Mouse (Mus musculus) kidney, postnatal 14 days (tissue): Measurements from ENCODE around the gene Rhob.
"Not testable (repeated sequence)": the region's sequence is repeated elsewhere in the genome, so short reads cannot be mapped to it uniquely, and the experiment has no call there.

Experiments used
- DNase-seq: peaks from one replicate; pipeline ENCODE4 v3.0.0; 2022; ENCODE audit warnings: mixed read lengths

The Rhob gene

DNA sequence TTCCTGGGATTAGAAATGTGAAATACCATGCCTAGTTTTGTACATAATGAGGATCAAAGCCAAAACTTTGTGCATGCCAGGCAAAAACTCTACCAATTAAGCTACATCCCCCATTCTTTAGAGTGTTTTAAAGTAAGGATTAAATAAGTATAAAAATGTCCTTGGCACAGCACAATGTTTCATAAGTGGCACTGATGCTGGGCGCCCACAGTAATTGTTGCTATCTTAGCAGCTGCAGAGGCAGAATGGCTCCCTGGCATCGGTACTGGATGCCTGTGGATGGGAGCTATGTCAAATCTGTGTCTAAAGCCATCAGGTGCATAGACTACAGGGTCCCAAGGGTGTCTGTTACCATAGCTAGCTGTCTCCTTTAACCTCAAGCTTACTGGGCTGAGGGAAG is 28.8 kb downstream of the Rhob start:
- no peak for DNase-seq

DNA sequence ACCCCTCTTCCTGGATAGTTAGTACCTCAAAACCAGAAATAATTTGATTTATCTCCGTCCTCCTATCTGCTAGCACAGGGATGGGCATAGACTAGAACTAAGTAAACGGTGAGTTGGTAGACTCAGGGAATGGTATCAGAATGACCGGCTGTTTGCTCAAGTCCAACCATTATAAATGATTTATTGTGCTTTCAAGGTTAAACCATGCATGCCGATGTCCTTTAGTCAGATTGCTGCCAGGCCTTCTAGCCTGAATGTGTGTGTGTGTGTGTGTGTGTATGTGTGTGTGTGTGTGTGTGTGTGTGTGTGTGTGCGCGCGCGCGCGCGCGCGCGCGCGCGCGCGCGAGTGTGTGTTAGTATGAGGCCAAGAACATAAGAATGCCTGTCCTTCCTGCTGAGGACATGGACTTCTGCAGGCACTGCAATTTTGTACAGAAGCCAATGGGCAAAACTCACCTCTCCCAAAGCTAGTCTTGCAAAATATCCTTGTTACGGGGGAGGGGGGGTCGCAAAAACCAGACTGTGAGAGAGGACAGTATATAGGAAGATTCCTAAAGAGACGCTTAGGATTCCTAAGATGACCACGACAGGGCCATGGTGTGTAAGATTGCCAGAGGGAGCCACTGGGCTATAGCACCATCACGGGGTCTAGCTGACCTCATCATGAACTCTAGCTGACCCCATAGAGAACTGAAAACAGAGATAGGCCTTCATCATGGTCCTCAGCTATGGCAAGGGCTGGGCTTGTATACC is 29.9 kb downstream of the Rhob start:
- DNase-seq = peak; percentile 29

DNA sequence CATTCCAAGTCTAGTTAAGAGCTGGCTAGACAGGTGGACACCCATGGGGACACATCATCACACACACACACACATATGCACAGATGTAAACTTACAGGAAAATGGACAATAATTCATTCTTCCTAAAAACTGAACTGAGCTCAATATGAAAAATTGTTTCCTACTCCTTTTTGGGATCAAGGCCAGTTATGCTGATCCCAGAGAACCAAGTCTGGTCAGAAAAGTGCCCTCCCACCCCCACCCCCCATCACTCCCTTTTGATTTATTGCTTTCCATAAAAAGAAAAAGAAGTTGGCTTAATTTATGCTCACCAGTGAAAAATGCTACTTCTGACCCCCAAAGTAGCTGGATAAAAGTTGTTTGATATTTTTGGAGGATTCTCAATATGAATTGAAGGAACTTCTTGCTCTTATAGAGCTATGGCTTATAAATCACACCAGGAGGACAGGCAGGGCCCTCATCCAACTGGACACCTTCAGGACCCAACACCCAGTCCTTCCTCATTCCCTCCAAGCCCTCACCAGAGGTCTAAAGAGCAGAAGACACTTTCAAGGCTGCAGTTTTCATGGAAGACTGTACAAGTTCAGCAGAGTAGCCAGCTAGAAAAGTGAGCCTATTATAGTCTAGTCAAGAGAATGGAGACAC is 31.5 kb downstream of the Rhob start:
- DNase-seq = peak; percentile 61

DNA sequence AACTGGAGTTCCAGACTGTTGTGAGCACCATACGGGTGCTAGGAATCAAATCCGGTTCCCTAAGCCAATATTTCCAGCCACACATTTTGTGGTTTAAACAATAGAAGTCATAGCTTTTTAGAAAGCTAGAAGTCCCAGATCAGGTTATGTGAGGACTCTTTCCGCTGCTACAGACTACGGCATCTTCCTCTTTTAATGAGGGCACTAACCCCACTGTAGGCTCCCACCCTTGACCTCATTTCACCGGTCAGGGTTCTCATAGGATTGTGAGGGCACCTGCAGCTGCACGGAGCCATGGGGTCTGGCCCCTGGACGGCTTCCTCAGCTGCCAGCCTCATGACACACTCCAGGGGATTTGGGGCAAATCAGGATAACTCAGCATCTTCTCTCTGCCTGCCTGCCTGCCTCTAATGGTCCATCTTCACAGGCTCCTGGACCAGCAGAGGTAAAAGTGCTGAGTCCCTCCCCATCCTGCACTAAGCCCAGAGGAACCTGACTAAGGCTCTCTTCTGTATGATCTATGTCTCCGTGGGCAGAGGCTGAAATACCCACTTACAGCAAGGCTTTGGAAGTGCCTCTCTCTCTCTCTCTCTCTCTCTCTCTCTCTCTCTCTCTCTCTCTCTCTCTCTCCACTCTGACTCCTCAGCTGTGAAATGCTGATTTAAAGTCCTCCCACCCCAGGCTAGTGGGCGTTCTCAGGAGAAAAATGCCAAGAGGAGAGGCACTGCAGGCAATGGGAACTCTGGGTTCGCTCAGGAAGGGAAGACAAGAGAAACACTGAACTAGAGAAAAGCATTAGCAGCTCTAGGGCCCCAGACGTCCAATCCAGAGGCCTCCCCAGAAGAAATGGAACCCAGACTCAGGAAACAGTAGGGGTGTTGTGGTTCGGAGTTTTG is 32.5 kb downstream of the Rhob start:
- no peak for DNase-seq

DNA sequence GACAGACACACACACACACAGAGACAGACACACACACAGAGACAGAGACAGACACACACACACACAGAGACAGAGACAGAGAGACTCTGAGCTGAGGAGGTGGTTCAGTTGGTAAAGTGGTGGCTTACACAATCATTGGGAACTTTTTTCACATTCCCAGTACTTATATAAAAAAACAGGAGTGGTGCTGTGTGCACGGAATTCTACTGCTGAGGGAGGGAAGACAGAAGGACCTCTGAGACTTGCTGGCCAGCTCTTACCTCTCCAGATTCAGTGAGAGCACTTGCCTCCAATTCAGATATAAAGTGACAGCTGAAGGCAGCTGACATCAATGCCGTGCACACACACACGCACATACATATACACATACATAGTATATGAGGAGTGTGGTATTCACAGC is 34.1 kb downstream of the Rhob start:
- no peak for DNase-seq

DNA sequence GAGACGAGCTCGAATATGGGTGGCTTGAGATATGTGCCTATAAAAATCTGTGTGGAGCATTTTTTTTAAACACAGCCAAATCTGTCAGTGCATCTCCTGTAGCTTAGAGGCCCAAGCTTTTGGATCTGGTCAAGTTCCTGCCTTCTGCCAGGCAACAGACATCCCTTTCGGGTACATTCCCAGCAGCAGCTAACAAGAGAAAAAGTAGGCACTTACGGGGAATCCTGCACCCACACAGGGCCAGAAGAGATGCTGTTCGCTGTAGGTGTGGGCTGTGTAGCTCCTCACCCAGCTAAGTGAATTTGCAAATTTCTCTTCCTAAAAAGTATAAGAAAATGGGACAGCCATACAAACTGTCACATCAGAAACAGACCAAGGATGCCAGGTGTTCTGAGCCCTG is 34.8 kb downstream of the Rhob start:
- DNase-seq = no peak

DNA sequence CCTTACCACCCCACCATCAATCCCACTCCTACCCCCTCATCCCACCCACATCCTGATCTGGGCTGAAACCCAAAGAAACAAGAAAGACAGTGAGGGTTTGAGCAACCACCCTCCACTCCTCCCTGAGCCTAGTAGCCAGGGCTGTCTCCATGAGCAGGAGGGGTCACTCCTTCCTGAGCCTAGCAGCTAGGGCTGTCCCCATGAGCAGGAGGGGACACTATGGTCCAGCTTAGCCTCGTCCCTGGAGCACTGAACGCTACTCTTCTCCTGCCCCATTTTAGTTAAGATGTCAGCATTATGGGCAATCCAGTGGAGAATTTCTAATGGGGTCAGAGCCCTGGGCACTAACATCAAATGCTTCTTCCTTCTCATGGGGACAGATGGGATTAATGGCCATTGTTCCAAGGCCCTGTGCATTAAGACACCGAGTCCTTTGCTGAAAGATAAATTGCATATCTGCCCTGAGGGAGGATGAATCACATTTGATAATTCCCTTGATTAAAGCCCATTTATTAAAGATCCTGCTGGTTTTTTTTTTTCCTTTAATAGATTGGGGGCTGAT is 36.1 kb downstream of the Rhob start:
- no peak for DNase-seq

DNA sequence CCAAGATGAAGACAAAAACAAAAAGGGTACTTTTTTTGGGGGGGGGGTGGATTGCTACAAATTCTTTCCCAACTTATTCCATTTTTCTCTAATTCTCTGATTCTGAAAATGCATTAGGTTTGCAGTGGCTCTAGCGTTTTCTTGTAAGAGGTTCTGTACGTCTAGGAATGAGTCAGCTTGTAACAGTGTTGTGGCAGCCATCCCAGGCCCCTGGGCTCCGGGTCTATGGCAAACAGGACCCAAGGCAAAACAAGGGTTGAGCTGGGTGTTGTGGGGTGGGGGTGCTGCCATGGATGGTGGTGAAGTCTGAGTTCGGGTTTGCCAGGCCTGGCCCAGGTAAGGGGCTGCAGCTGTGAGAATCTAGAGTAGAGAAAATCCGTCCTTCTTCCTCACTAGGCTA is 37.3 kb downstream of the Rhob start:
- no peak for DNase-seq

DNA sequence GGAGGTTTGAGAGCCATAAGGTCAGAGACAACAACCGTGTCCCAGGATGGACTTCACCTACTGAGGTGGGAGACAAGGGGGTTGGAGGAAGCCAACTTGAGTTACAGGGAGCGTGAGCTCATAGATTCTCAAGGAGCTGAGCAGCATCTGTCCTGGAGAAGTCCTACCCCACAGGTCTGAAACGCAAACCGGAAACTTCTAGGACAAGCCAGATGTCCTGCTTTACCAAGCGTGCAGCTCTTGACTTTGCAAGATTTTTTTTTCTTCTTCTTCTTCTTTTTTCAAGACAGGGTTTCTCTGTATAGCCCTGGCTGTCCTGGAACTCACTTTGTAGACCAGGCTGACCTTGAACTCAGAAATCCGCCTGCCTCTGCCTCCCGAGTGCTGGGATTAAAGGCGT is 38.2 kb downstream of the Rhob start:
- DNase-seq = not testable (repeated sequence)

DNA sequence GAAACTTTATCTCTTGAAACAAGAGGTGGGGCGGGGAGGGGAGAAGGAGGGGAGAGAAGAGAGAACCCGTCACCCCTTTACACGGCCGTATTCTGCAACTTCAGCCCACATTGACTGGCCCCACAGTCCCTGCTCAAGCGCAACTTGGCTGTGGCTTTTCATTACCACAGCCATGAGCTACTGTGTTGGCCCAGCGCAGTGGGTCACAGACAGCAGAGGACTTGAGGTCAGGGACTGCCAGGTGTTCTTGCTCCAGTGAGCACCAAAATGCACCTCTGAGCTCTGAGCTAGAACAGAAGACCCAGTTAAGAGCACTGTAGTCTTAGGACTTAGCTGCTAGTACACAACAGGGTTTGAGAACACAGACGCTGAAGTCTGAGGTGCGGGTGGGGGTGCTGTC is 41.4 kb downstream of the Rhob start:
- no peak for DNase-seq

DNA sequence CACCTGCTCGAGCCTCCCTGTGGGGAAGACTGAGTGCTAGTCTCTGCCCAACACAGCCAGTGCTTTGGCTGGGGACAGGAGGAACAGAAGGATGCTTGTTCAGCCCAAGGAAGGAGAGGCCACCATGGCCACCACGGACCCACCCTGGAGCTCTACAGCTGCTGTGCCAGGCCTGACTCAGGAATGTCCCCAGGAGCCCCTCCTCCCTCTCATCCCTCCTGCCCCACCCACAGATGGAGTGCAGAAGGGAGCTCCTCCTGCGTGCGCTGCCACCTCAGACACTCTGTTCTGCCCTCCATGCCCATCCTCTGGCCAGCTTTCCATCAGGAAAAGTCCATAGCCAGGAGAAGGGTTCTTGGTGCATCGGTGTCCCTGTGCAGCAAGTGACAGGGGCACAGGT is 42.8 kb downstream of the Rhob start:
- no peak for DNase-seq

DNA sequence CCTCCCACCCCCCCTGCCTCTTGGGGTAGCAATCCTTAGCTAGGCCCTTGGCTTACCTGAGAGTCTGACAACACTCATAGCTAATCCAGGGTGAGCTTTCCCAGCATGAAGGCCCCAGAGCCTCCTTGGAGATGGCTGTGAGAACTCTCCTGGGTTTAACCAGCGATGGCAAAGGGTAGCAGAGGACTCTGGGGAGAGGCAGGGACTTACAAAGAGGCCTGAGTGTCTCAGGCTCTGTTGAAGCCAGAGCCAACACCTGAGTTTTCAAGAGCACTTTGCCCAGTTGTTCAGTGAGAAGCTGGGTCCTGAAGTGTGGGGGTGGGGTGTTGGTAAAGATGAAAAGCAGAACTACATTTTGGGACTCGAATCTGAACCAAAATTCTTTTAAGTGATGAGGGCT is 44.8 kb downstream of the Rhob start:
- DNase-seq = no peak

DNA sequence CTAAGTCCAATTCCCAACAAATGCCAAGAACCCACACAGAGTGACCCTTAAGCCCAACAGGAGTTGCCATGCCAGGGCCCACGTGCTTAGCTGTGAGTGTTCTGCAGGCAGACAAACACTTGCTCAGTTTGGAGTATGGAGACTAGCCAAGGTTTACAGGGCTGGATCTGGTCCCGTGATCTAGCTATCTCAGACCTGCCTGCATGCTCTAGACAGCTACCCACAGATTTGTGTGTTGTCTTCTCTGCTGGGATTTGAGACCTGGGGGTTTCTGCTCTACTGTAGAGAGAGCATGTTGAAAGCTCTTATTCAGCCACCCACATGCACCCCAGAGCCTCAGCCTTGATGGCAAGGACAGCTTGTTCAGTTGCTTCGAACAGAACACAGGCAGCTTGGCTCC is 45.3 kb downstream of the Rhob start:
- DNase-seq = no peak

DNA sequence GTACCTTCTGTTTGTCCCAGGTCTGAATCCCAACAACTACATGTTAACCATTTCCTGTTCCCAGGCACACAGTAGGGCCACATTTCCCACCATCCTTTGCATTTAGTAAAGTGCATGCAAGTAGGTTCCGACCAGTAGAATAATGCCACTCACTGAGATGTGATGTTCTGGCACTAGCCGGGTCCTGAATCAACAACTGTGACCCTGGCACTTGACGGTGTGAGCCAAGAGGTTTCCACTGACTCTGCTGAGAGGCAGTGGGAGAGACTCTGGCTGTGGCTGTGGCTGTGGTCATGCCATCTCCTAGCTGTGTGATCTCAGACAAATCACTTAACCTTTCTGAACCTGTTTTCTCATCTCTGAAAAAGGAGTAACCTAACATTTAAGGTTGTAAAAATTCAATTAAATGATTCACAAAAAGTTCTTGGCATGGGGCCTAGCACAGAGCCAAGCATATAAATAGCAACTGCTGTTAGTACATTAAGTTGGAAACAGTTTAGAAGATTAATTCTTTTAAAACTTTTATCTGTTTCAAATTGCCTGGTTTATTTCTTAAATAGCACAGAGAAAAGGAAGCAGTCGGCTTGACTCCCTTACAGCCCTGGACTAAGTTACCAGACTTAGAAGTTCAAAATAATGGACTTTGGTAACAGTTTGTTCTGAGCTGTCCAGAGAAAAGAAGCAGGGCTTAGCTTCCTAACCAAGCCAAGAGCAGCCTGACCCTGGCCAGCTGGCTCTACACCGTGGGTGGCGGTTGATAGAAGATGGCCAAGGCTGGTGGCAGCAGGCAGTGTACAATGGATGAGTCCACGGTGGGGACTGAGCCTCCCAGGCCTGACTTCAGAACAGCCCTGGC is 46.8 kb downstream of the Rhob start:
- no peak for DNase-seq

DNA sequence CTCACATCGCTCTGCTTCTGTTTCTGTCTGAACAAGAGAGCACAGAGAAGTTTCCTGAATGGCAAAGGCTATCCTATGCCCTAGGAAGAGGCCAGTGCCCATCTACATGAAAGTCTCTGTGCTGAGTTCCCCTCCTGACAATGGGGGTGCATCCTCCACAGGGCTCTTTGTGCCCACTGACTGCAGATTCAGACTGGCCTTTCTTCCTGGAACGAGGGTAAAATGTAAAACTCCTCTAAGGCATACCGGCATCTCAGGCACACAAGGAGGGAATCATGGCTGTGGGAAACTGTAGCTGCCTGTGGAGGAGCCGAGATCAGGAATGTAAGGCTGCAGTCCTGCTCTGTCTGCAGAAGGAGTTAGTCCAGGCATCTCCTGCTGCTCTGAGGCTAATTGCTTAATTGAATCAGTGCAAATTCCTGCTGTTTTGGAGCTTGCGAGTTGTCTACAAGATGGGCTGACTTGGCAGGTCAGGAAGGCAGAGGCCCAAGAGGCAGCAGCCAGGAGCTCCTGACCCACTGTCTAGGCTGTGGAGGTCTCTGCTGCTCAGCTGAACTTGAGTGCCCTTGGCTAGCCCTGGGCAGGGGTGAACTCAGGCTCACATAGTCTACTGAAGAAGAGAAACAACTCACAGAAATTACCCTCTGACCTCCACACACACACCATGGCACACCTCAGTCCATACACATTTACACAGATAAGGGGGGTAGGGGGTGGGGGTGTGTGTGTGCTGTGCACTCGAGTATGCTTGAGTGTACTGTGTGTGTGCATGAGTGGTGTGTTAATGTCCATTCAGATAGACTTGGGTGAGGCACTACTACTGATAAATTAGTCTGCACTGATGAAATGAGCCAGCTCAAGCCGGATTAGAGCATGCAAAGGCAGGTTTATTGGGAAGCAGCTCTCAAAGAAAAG is 48.0 kb downstream of the Rhob start:
- no peak for DNase-seq

DNA sequence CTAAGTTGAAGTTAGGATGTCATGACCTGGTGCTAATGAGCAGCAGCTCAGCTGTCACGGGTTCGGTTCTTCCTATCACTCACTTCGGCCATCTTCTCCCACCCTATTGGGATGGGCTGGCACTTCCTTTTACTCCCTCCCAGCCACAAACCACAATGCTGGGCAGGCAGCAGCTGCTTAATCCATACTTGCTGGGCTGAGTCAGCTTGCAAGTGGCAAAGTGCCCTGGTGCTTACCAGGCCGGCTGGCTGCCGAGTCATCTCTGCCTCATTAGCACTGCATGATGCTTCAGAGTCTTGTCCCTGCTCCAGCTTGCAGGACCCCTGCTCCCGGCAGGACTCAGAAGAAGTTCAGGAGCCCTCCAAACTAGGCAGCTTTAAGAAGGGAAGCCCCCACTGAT is 49.2 kb downstream of the Rhob start:
- DNase-seq = no peak

DNA sequence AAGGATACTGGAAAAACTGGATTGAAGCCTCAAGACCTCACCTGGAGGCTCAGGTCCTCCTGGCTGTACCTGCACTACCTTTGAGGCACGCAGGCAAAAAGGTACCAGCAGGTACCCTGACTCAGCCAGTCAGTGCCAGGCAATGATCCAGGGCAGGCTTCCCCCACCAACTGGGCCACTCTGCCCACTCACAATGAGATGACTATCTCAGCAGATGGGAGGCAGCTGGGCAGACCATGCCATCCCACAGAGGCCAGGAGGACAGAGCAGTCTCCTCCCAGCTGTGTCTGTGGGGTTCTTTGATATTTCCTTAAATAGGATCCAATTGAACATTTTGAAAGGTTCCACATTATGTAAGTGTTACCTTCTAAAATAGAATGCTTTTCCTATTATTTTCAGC is 49.8 kb downstream of the Rhob start:
- no peak for DNase-seq
